Mouse (Mus musculus) cortical plate, adult 2 months (tissue): ENCODE data around the gene Sycp2.

Source experiments
- CTCF ChIP-seq: fragments of 200-500 bp; IDR thresholded peaks from 2 replicates; pipeline ENCODE4 v1.5.1; 2011; ENCODE audit warnings: mild to moderate bottlenecking, control low read depth, low read length; ENCODE audit not compliant: insufficient read depth; ENCODE audit errors: extremely low read depth
- POLR2A ChIP-seq: fragments of 200-500 bp; IDR thresholded peaks from 2 replicates; pipeline ENCODE4 v1.6.1; 2011; ENCODE audit warnings: mild to moderate bottlenecking, low read length, control low read depth; ENCODE audit not compliant: insufficient read depth; ENCODE audit errors: extremely low read depth

DNA sequence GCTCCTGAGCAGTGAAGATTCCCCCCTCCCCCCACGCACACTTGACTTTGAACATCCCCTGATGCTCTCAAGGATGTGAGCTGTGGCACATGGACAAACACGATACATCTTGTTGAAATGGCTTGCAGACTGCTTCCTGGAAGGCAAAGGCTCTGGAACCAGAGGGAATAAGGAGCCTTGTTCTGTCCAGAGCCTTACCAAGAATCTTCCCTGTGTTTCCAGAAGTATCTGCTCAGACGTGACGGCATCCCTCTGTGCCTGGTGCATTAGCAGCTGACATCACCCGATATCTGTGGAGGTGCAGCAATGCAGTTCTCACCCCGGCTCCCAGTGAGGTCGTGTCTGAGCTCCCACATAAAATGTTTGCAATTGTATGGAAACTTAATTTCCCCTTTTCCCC lies 87.7 kb downstream of the Sycp2 start:
- TF ChIP-seq CTCF (no peak), POLR2A (no peak)
